Mouse (Mus musculus): ENCODE results near the gene Rfxank. TPM values are rescaled to one million over a fixed set of nuclear protein-coding genes. Genes with fewer than 3 reads are reported as not detected.

Rfxank gene
- polyA plus RNA-seq, 1 experiment from 2014 or later, result 18.3 TPM

GRCm38 (mm10) chr8:70114892-70115291 lies 24.1 kb downstream of the Rfxank start:
- Histone ChIP-seq H3K9me3 (no peaks in the 10 kb centered on the region), H3K4me3 (no peak overlapping the region), H3K36me3 (no peaks in the 10 kb centered on the region), H3K27ac (no peak overlapping the region), H3K4me1 (peaks cover 8% of the 10 kb centered on the region), H3K27me3 (ENCODE audit: insufficient read depth, poor library complexity, severe bottlenecking) (peaks cover 99% of the 10 kb centered on the region)
- no peak for DNase-seq (ENCODE audit: low spot score)
- 65% methylated on average over 13 of the region's 13 CpGs for WGBS

- peaks cover 8% of the 10 kb centered on the region for H3K4me1 ChIP-seq
- H3K4me3 ChIP-seq, result no peak overlapping the region
- no peaks in the 10 kb centered on the region for H3K9me3 ChIP-seq
- WGBS, result 22% methylated on average over 6 of the region's 6 CpGs
- no peaks in the 10 kb centered on the region for H3K36me3 ChIP-seq
- DNase-seq (ENCODE audit: low spot score), result no peak
- H3K27ac ChIP-seq, result no peak overlapping the region
- H3K27me3 ChIP-seq (ENCODE audit: insufficient read depth, poor library complexity, severe bottlenecking), result peaks cover 99% of the 10 kb centered on the region
Observed at GRCm38 (mm10) chr8:70114488-70114887, 24.5 kb downstream of the Rfxank start.

GRCm38 (mm10) chr8:70112401-70113016 lies 26.4 kb downstream of the Rfxank start:
- WGBS, result 6% methylated on average over 43 of the region's 43 CpGs

GRCm38 (mm10) chr8:70111192-70111795 lies 27.7 kb downstream of the Rfxank start:
- no peak overlapping the region for H3K4me3 ChIP-seq
- H3K4me1 ChIP-seq, result peaks cover 8% of the 10 kb centered on the region
- no peak overlapping the region for H3K27ac ChIP-seq
- H3K27me3 ChIP-seq (ENCODE audit: insufficient read depth, poor library complexity, severe bottlenecking), result peaks cover 99% of the 10 kb centered on the region
- no peaks in the 10 kb centered on the region for H3K9me3 ChIP-seq
- WGBS, result 43% methylated on average over 23 of the region's 23 CpGs
- no peak for DNase-seq (ENCODE audit: low spot score)
- H3K36me3 ChIP-seq, result no peaks in the 10 kb centered on the region

More at GRCm38 (mm10) chr8:70112401-70113016, 26.4 kb downstream of the Rfxank start:
- H3K27me3 ChIP-seq (ENCODE audit: insufficient read depth, poor library complexity, severe bottlenecking), result peaks cover 99% of the 10 kb centered on the region
- DNase-seq (ENCODE audit: low spot score), result no peak
- H3K27ac ChIP-seq, result no peak overlapping the region
- H3K36me3 ChIP-seq, result no peaks in the 10 kb centered on the region
- no peaks in the 10 kb centered on the region for H3K9me3 ChIP-seq
- H3K4me1 ChIP-seq, result peaks cover 8% of the 10 kb centered on the region
- peak overlapping the region; percentile 12; the same call in 1 of the 2 replicates for H3K4me3 ChIP-seq

GRCm38 (mm10) chr8:70110451-70110850 lies 28.5 kb downstream of the Rfxank start:
- no peak for DNase-seq (ENCODE audit: low spot score)
- H3K27me3 ChIP-seq (ENCODE audit: insufficient read depth, poor library complexity, severe bottlenecking), result peaks cover 96% of the 10 kb centered on the region
- no peak overlapping the region for H3K27ac ChIP-seq
- 89% methylated on average over 2 of the region's 2 CpGs for WGBS
- no peaks in the 10 kb centered on the region for H3K36me3 ChIP-seq
- peaks cover 8% of the 10 kb centered on the region for H3K4me1 ChIP-seq
- no peak overlapping the region for H3K4me3 ChIP-seq
- no peaks in the 10 kb centered on the region for H3K9me3 ChIP-seq

GRCm38 (mm10) chr8:70104922-70105321 lies 34.0 kb downstream of the Rfxank start:
- Histone ChIP-seq H3K27ac (no peak overlapping the region), H3K36me3 (no peaks in the 10 kb centered on the region), H3K27me3 (ENCODE audit: insufficient read depth, poor library complexity, severe bottlenecking) (peaks cover 62% of the 10 kb centered on the region), H3K4me1 (peaks cover 6% of the 10 kb centered on the region; the same call in 1 of the 2 replicates), H3K4me3 (no peak overlapping the region), H3K9me3 (no peaks in the 10 kb centered on the region)
- WGBS, result 70% methylated on average over 7 of the region's 7 CpGs
- DNase-seq (ENCODE audit: low spot score), result no peak

GRCm38 (mm10) chr8:70104506-70104905 lies 34.4 kb downstream of the Rfxank start:
- H3K4me1 ChIP-seq, result peaks cover 6% of the 10 kb centered on the region; the same call in 1 of the 2 replicates
- no peaks in the 10 kb centered on the region for H3K9me3 ChIP-seq
- no peak for DNase-seq (ENCODE audit: low spot score)
- 20% methylated on average over 6 of the region's 6 CpGs for WGBS
- H3K27ac ChIP-seq, result no peak overlapping the region
- no peak overlapping the region for H3K4me3 ChIP-seq
- peaks cover 59% of the 10 kb centered on the region for H3K27me3 ChIP-seq (ENCODE audit: insufficient read depth, poor library complexity, severe bottlenecking)
- no peaks in the 10 kb centered on the region for H3K36me3 ChIP-seq

- WGBS, result 78% methylated on average over 8 of the region's 8 CpGs
- no peak for DNase-seq (ENCODE audit: low spot score)
Observed at GRCm38 (mm10) chr8:70100241-70100640, 38.7 kb downstream of the Rfxank start.

GRCm38 (mm10) chr8:70099276-70099675 lies 39.7 kb downstream of the Rfxank start:
- Histone ChIP-seq H3K27ac (no peak overlapping the region), H3K4me3 (no peak overlapping the region), H3K36me3 (no peaks in the 10 kb centered on the region), H3K9me3 (0 out of 2 replicates have a peak, but pooled peaks cover 2% of the 10 kb centered on the region), H3K27me3 (ENCODE audit: insufficient read depth, poor library complexity, severe bottlenecking) (peaks cover 32% of the 10 kb centered on the region), H3K4me1 (no peaks in the 10 kb centered on the region)
- 66% methylated on average over 8 of the region's 8 CpGs for WGBS
- DNase-seq (ENCODE audit: low spot score), result no peak

More at GRCm38 (mm10) chr8:70100241-70100640, 38.7 kb downstream of the Rfxank start:
- Histone ChIP-seq H3K27me3 (ENCODE audit: insufficient read depth, poor library complexity, severe bottlenecking) (peaks cover 32% of the 10 kb centered on the region), H3K4me1 (peaks cover 6% of the 10 kb centered on the region; the same call in 1 of the 2 replicates), H3K9me3 (0 out of 2 replicates have a peak, but pooled peaks cover 2% of the 10 kb centered on the region), H3K36me3 (no peaks in the 10 kb centered on the region), H3K27ac (no peak overlapping the region), H3K4me3 (no peak overlapping the region)

GRCm38 (mm10) chr8:70092786-70093185 lies 46.2 kb downstream of the Rfxank start:
- H3K9me3 ChIP-seq, result no peaks in the 10 kb centered on the region
- no peak for DNase-seq (ENCODE audit: low spot score)
- H3K27me3 ChIP-seq (ENCODE audit: insufficient read depth, poor library complexity, severe bottlenecking), result peaks cover 77% of the 10 kb centered on the region
- WGBS, result 46% methylated on average over 8 of the region's 8 CpGs
- peaks cover 6% of the 10 kb centered on the region for H3K4me1 ChIP-seq
- H3K4me3 ChIP-seq, result no peak overlapping the region
- no peak overlapping the region for H3K27ac ChIP-seq
- no peaks in the 10 kb centered on the region for H3K36me3 ChIP-seq

- Histone ChIP-seq H3K4me3 (no peak overlapping the region), H3K27me3 (ENCODE audit: insufficient read depth, poor library complexity, severe bottlenecking) (peaks cover 97% of the 10 kb centered on the region), H3K36me3 (no peaks in the 10 kb centered on the region), H3K27ac (no peak overlapping the region), H3K9me3 (no peaks in the 10 kb centered on the region), H3K4me1 (peaks cover 12% of the 10 kb centered on the region)
- no peak for DNase-seq (ENCODE audit: low spot score)
- 62% methylated on average over 9 of the region's 9 CpGs for WGBS
Observed at GRCm38 (mm10) chr8:70089296-70089960, 49.5 kb downstream of the Rfxank start.

- Histone ChIP-seq H3K4me3 (peak overlapping the region; percentile 53), H3K9me3 (no peaks in the 10 kb centered on the region), H3K36me3 (no peaks in the 10 kb centered on the region), H3K27ac (no peak overlapping the region), H3K27me3 (ENCODE audit: insufficient read depth, poor library complexity, severe bottlenecking) (peaks cover 100% of the 10 kb centered on the region), H3K4me1 (peaks cover 26% of the 10 kb centered on the region)
- 4% methylated on average over 56 of the region's 56 CpGs for whole genome bisulfite sequencing
- DNase-seq (ENCODE audit: low spot score), result no peak
Observed at GRCm38 (mm10) chr8:70087836-70088650, 50.9 kb downstream of the Rfxank start.

All from heart, embryonic 10.5 days (tissue).